Mouse (Mus musculus): ENCODE measurements at regions not wholly inside any gene's neighbourhood (a gene's known extent, or its start where the extent isn't known, plus 50 kb on each side); places are given as distances from the start of the nearest gene placed in this dataset.

- DNase-seq: no peak
These were observed 441.5 kb downstream of the Ebf1 start for GRCm38 (mm10) chr11:45058658-45059057.

- peak; percentile 26 to 37 for DNase-seq
These were observed 449.5 kb downstream of the Ebf1 start for GRCm38 (mm10) chr11:45066592-45066991.

- DNase-seq: no peak
These were observed 453.2 kb downstream of the Ebf1 start for GRCm38 (mm10) chr11:45070280-45070679.

GRCm38 (mm10) chr11:45071195-45071594 lies 454.1 kb downstream of the Ebf1 start:
- no peak for DNase-seq

- no peak for DNase-seq
These were observed 467.5 kb downstream of the Ebf1 start for GRCm38 (mm10) chr11:45084506-45085037.

- no peak for DNase-seq
These were observed 468.0 kb downstream of the Ebf1 start for GRCm38 (mm10) chr11:45085145-45085544.

- DNase-seq: no peak
These were observed 470.2 kb downstream of the Ebf1 start for GRCm38 (mm10) chr11:45087186-45087915.

GRCm38 (mm10) chr11:45088286-45088685 lies 471.2 kb downstream of the Ebf1 start:
- DNase-seq: no peak

- DNase-seq: peak; percentile 40 to 47
These were observed 472.4 kb downstream of the Ebf1 start for GRCm38 (mm10) chr11:45089561-45089960.

GRCm38 (mm10) chr11:45103498-45104336 lies 486.6 kb downstream of the Ebf1 start:
- no peak for DNase-seq

- peak; percentile 63 to 75 for DNase-seq
These were observed 499.6 kb downstream of the Ebf1 start for GRCm38 (mm10) chr11:45116702-45117101.

- no peak for DNase-seq
These were observed 506.2 kb downstream of the Ebf1 start for GRCm38 (mm10) chr11:45123276-45123675.

- no peak for DNase-seq
These were observed 519.7 kb downstream of the Ebf1 start for GRCm38 (mm10) chr11:45136781-45137180.

- no peak for DNase-seq
These were observed 521.3 kb downstream of the Ebf1 start for GRCm38 (mm10) chr11:45138351-45138975.

GRCm38 (mm10) chr11:45140490-45140889 lies 523.4 kb downstream of the Ebf1 start:
- DNase-seq: peak; percentile 30 to 47

- no peak for DNase-seq
These were observed 537.0 kb downstream of the Ebf1 start for GRCm38 (mm10) chr11:45154070-45154469.

- DNase-seq: no peak
These were observed 537.4 kb downstream of the Ebf1 start for GRCm38 (mm10) chr11:45154497-45154896.

- peak; percentile 46 to 54 for DNase-seq
These were observed 538.7 kb downstream of the Ebf1 start for GRCm38 (mm10) chr11:45155782-45156181.

- no peak for DNase-seq
These were observed 541.2 kb downstream of the Ebf1 start for GRCm38 (mm10) chr11:45158282-45158681.

- peak; percentile 34 to 45 for DNase-seq
These were observed 543.8 kb downstream of the Ebf1 start for GRCm38 (mm10) chr11:45160871-45161270.

GRCm38 (mm10) chr11:45173546-45173945 lies 556.4 kb downstream of the Ebf1 start:
- peak; percentile 37 to 43 for DNase-seq

- DNase-seq: no peak
These were observed 557.0 kb downstream of the Ebf1 start for GRCm38 (mm10) chr11:45174071-45174470.
